Mouse (Mus musculus) small intestine, adult 2 months (tissue): ENCODE data around the gene F2.

Source experiments
- CTCF ChIP-seq: fragments of 200-500 bp; IDR thresholded peaks from 2 replicates; pipeline ENCODE4 v1.5.1; 2012; ENCODE audit warnings: low read depth, mild to moderate bottlenecking, control low read depth, inconsistent platforms, low read length, moderate library complexity, mixed read lengths; ENCODE audit not compliant: insufficient replicate concordance, insufficient read length; ENCODE audit errors: extremely low read depth
- POLR2A ChIP-seq: fragments of 200-500 bp; IDR thresholded peaks from 2 replicates; pipeline ENCODE4 v1.6.1; 2012; ENCODE audit warnings: low read depth, mild to moderate bottlenecking, control low read depth, inconsistent platforms, low read length, moderate library complexity

DNA sequence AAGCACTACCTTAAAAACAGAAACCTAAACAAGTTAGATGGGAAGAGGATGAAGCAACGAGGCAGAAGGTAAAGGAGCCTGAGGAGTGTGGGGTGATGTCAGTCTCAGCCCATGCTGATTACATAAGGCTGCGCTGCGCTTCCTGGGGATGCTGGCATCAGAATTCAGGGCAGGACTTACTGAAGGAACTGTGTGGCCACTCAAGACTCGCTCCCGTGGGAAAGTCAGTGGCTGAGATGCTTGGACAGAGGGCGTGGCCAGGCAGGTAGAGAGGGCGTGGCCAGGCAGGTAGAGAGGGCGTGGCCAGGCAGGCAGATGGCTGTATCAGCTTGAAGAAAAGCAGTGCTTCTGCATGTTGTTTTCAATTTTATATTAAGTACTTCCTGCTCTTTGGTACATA is 47.7 kb upstream of the F2 start:
- no peak for TF ChIP-seq POLR2A
- no peak for TF ChIP-seq CTCF
